Mouse (Mus musculus) ES-E14 (cell line): ENCODE results near the gene Kif1c. TPM values are rescaled to one million over a fixed set of nuclear protein-coding genes. Genes with fewer than 3 reads are reported as not detected.
A peak's percentile ranks its signal among the peaks of the same experiment; 100 is the strongest.

Source experiments
- DNase-seq: peaks from one replicate; pipeline ENCODE4 v3.0.0-alpha.2; 2013; ENCODE audit warnings: low read depth, low spot score
- H3K27ac ChIP-seq: 2 replicates; pipeline ENCODE4 v1.5.1; 2012; ENCODE audit warnings: low read depth, mild to moderate bottlenecking, low read length, moderate library complexity, mixed read lengths; ENCODE audit not compliant: poor library complexity, insufficient read depth, severe bottlenecking
- H3K36me3 ChIP-seq: 2 replicates; pipeline ENCODE4 v1.6.1; 2012; ENCODE audit warnings: mild to moderate bottlenecking, low read length, moderate library complexity, mixed read lengths; ENCODE audit not compliant: control insufficient read depth, poor library complexity, insufficient read depth, severe bottlenecking
- H3K4me1 ChIP-seq, 2 experiments: fragments of 150-350 bp in 1 of 2; sonication (generic) in 1 of 2; 2 replicates each; pipeline ENCODE4 v1.6.1; 2012; ENCODE audit warnings: low read length in 2 of 2, mild to moderate bottlenecking in 1 of 2, mixed read lengths in 1 of 2; ENCODE audit not compliant: control insufficient read depth in 2 of 2, insufficient read depth in 2 of 2, poor library complexity in 1 of 2
- H3K4me3 ChIP-seq, 2 experiments: fragments of 150-350 bp in 1 of 2; sonication (generic) in 1 of 2; 2 replicates each; pipeline ENCODE4 v1.5.1; 2012; ENCODE audit warnings: low read length in 2 of 2, low read depth in 1 of 2, mild to moderate bottlenecking in 1 of 2, mixed read lengths in 1 of 2; ENCODE audit not compliant: insufficient read depth in 1 of 2, poor library complexity in 1 of 2, severe bottlenecking in 1 of 2
- H3K9ac ChIP-seq: 2 replicates; pipeline ENCODE4 v1.6.1; 2012; ENCODE audit warnings: low read depth, mild to moderate bottlenecking, low read length, mixed read lengths; ENCODE audit not compliant: poor library complexity, insufficient read depth, severe bottlenecking
- H3K9me3 ChIP-seq: fragments of 150-350 bp; sonication (generic); 2 replicates; pipeline ENCODE4 v1.6.1; 2012; ENCODE audit warnings: low read depth, mild to moderate bottlenecking, low read length; ENCODE audit not compliant: control insufficient read depth, insufficient read depth
- CHD2 ChIP-seq: IDR thresholded peaks from 2 replicates; pipeline ENCODE4 v1.6.1; 2014; ENCODE audit warnings: mild to moderate bottlenecking, low read depth, low read length, inconsistent platforms
- HCFC1 ChIP-seq: IDR thresholded peaks from 2 replicates; pipeline ENCODE4 v1.6.1; 2012; ENCODE audit warnings: low read length, inconsistent platforms, borderline replicate concordance; ENCODE audit not compliant: insufficient read depth
- MAFK ChIP-seq: IDR thresholded peaks from 2 replicates; pipeline ENCODE4 v1.6.1; 2014; ENCODE audit warnings: mild to moderate bottlenecking, low read depth, low read length, inconsistent platforms; ENCODE audit not compliant: insufficient read depth
- ZC3H11A ChIP-seq: IDR thresholded peaks from 2 replicates; pipeline ENCODE4 v1.6.1; 2012; ENCODE audit warnings: low read depth, mild to moderate bottlenecking, inconsistent platforms, low read length, borderline replicate concordance
- ZNF384 ChIP-seq: IDR thresholded peaks from 2 replicates; pipeline ENCODE4 v1.6.1; 2012; ENCODE audit warnings: low read depth, low read length, inconsistent platforms
- in situ Hi-C, 2 experiments: fragments of 600-800 bp; cut with MboI; formaldehyde crosslinking; loops; one replicate each; pipeline ENCODE4 v1.15.1; 2025; ENCODE audit warnings: low sequenced_read_pairs in 2 of 2, inconsistent platforms in 1 of 2; ENCODE audit not compliant: unreplicated experiment in 2 of 2
- total RNA-seq: library from RNA; depleted of rRNA; stranded (reverse); fragments of 300-350 nt; gene quantifications from 2 replicates; pipeline ENCODE4 v1.2.3, GENCODE M21; 2012

The Kif1c gene
- total RNA-seq, 1 experiment: 29.2 TPM

DNA sequence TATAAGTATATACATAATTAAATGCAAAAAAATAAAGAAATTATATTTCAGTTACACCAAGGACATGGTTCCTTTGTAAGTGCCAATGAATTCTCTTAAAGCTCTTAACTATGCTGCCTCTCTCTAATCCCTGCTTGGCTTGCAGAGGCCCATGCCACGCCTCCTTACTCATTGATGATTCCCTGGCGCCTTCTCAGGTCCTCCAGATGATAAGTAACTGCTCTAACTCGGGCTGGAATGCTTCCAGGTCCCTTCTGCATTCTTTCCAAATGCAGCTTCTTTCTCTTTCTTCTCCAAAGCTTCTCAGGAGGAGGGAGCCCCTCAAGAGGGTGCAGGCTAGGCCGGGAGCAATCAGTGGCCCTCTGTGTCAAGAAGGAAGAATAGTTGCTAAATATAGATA lies 10.8 kb upstream of the Kif1c start:
- Histone ChIP-seq H3K4me1 (no peaks in the 10 kb centered on the region; a peak in 1 of 4 replicates), H3K27ac (no peak overlapping the region), H3K9ac (no peak overlapping the region), H3K4me3 (no peak overlapping the region), H3K9me3 (no peaks in the 10 kb centered on the region), H3K36me3 (no peaks in the 10 kb centered on the region)
- in situ Hi-C loops: no loop called here
- no peak for DNase-seq
- TF ChIP-seq HCFC1 (no peak), CHD2 (no peak), MAFK (no peak)

DNA sequence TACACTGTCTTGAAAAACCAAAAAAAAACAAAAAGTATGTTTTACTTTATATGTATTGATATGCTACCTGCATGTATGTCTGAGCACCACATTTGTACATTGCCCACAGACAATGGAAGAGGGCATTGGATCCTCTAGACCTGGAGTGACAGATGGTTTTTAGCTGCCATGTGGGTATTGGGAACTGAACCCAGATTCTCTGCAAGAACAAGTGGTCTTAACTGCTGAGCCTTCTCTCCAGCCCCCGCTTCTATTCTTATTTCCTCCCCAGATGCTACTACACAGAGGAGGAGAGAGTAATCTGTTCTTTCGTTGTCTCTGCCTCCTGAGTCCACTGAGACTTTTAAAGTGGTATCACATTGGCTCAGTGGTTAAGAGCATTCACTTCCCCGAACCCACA lies 6.8 kb upstream of the Kif1c start:
- TF ChIP-seq MAFK (no peak), ZC3H11A (no peak), CHD2 (no peak), HCFC1 (no peak), ZNF384 (no peak)
- Histone ChIP-seq H3K4me3 (no peak overlapping the region), H3K4me1 (no peaks in the 10 kb centered on the region), H3K36me3 (no peaks in the 10 kb centered on the region), H3K9me3 (no peaks in the 10 kb centered on the region), H3K9ac (no peak overlapping the region), H3K27ac (no peak overlapping the region)
- no peak for DNase-seq
- in situ Hi-C loops: no loop called here

DNA sequence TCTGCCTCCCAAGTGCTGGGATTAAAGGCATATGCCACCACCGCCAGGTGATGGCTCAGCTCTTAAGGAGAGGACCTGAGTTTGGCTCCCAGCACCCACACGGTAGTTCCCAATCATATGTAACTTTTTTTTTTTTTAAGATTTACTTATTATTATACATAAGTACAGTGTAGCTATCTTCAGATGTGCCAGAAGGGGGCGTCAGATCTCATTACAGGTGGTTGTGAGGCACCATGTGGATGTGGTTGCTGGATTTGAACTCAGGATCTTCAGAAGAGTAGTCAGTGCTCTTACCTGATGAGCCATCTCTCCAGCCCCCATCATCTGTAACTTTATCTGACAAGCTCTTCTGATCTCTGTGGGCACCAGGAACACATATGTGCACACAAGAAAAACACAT lies 3.0 kb upstream of the Kif1c start:
- TF ChIP-seq CHD2 (no peak), HCFC1 (no peak), ZNF384 (no peak), ZC3H11A (no peak)
- Histone ChIP-seq H3K4me1 (peaks cover 0 to 6% of the 10 kb centered on the region in 2 experiments; a peak in 2 of 4 replicates), H3K9ac (no peak overlapping the region), H3K36me3 (no peaks in the 10 kb centered on the region), H3K9me3 (no peaks in the 10 kb centered on the region), H3K27ac (no peak overlapping the region), H3K4me3 (no peak overlapping the region)
- in situ Hi-C loops: no loop called here
- no peak for DNase-seq

DNA sequence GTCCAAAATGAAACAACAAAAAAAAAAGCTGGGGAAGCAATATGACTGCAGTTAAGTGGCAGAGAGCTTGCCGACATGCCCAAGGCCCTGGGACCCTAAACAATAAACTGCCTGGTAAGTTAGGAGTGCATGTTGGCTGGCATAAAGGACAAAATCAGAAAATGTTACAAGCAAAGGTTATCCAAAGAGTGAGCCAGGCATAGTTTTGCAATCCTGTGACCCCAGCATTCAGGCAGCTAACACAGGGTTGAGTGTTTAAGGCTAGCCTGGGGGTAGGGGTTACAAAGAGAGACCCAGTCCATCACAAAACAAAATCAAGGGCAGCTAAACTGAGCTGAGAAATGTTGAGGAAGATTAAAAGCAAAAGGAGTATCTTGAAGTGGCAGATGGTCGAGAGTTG lies 1.3 kb upstream of the Kif1c start:
- in situ Hi-C loops: no loop called here
- peaks cover 0 to 8% of the 10 kb centered on the region in 2 experiments; a peak in 2 of 4 replicates for H3K4me1 ChIP-seq
- H3K36me3 ChIP-seq: peaks cover 4% of the 10 kb centered on the region; the same call in 1 of the 2 replicates
- no peak overlapping the region for H3K9ac ChIP-seq
- H3K4me3 ChIP-seq: no peak overlapping the region
- H3K27ac ChIP-seq: no peak overlapping the region
- TF ChIP-seq HCFC1 (no peak), CHD2 (no peak), ZC3H11A (no peak), ZNF384 (no peak), MAFK (no peak)
- no peak for DNase-seq
- H3K9me3 ChIP-seq: no peaks in the 10 kb centered on the region

DNA sequence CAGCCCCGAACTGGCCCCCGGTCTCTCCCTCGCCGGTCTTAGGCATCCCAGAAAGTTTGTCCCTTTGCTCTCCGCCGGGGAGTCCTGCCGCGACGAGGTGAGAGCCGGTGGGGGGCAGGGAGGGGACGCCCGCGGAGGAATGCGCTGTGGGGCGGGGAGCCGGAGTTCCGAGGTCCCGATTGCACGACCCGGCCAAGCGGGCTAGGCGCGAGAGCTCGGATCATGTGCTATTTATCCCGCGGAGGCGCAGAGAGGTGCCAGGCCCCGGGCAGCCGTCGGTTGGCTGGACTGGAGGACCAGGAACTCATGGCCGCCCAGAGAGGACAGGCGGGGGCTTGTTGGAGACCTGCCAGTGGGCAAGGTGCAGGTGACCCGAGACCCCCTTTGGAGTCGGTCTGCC lies 265 bp downstream of the Kif1c start:
- H3K36me3 ChIP-seq: peaks cover 16% of the 10 kb centered on the region
- peak overlapping the region; percentile 89 for H3K9ac ChIP-seq
- H3K27ac ChIP-seq: peak overlapping the region; percentile 59
- H3K4me1 ChIP-seq: peaks cover 0 to 13% of the 10 kb centered on the region in 2 experiments; a peak in 2 of 4 replicates
- peak overlapping the region; percentile 90 to 100 for H3K4me3 ChIP-seq
- no peaks in the 10 kb centered on the region for H3K9me3 ChIP-seq
- no peak for TF ChIP-seq ZC3H11A
- no peak for TF ChIP-seq MAFK
- TF ChIP-seq HCFC1: peak; percentile 47; the same call in 1 of the 2 replicates
- TF ChIP-seq CHD2: no peak
- in situ Hi-C loops: no loop called here
- no peak for DNase-seq
